Mouse (Mus musculus): ENCODE data around the gene Mrvi1. TPM values are rescaled to one million over a fixed set of nuclear protein-coding genes. Genes with fewer than 3 reads are reported as not detected.

Mrvi1 gene
- polyA plus RNA-seq, 1 experiment from 2014 or later = 0.61 TPM

DNA sequence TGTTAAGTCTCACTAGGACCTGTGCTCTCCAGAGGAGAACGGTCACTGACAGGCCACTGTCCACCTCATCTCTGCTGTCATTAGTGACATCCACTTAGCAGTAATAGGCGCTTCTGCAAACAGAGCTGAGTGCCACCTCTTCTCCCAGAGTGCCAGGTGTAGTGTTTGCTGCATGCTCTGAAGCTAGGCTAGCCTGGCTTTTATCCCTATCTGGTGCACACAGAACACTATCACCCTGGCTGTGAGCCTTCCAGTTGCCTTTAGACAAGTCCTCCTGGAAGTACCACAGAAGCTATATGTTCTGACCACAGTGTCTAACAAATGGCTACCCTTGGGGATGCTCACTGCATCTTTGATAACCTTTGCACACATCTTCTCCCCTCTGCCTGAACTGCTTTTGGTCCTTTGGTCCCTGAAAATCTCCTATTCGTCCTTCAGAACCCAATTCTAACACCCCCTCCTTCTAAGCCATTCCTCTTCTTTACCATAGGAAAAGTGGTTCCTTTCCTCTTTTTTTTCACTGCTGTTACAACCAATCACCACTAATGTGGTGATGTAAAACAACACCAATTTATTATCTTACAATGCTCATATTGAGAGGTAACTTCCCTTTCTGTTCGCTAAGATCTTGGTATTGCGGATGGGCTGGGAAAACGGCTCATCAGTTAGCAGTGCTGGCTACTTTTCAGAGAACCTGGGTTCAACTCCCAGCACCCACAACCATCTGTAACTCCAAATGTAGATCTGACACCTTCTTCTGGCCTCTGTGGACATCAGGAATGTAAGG lies 28.0 kb downstream of the Mrvi1 start:
- H3K9ac ChIP-seq (replicated peaks) = no peak overlapping the region
- H3K4me1 ChIP-seq (replicated peaks) = 0 out of 2 replicates have a peak, but pooled peaks cover 6% of the 10 kb centered on the region
- H3K4me3 ChIP-seq (replicated peaks) = no peak overlapping the region
- H3K9me3 ChIP-seq = no peaks in the 10 kb centered on the region
- no peak for ATAC-seq (ENCODE audit: insufficient number of reproducible peaks, insufficient read depth, low FRiP score, low TSS enrichment, low read depth)
- no peaks in the 10 kb centered on the region for H3K27me3 ChIP-seq
- 84% methylated on average over 6 of the region's 6 CpGs for WGBS
- H3K36me3 ChIP-seq = no peaks in the 10 kb centered on the region
- no peak overlapping the region for H3K27ac ChIP-seq
- no peak overlapping the region for H3K4me2 ChIP-seq

DNA sequence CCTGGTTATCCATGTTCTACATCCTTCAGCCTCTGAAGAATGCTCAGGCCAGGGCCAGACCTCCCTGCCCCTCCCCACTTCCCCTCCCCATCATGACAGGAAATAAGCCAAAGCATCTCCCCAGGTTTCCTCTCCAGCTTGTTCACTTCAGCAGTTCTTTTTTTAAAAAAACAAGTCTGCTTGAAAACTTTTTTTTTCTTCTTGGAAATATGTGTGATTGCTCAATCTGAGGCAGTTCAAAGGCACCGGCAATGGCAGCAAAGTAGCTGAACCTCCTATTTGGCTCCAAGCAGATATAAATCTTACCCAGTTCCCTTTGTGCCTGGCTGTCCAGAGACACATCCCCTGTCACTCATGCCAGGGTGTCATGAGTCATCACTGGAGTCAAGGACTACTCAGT lies 29.1 kb downstream of the Mrvi1 start:
- no peaks in the 10 kb centered on the region for H3K27me3 ChIP-seq
- no peaks in the 10 kb centered on the region for H3K9me3 ChIP-seq
- no peak overlapping the region for H3K9ac ChIP-seq (replicated peaks)
- no peak overlapping the region for H3K4me3 ChIP-seq (replicated peaks)
- no peak overlapping the region for H3K27ac ChIP-seq
- H3K4me2 ChIP-seq = no peak overlapping the region
- 71% methylated on average over 1 of the region's 1 CpGs for WGBS
- 0 out of 2 replicates have a peak, but pooled peaks cover 6% of the 10 kb centered on the region for H3K4me1 ChIP-seq (replicated peaks)
- no peak for ATAC-seq (ENCODE audit: insufficient number of reproducible peaks, insufficient read depth, low FRiP score, low TSS enrichment, low read depth)
- no peaks in the 10 kb centered on the region for H3K36me3 ChIP-seq

GRCm38 (mm10) chr7:110950621-110950925 lies 31.7 kb downstream of the Mrvi1 start:
- Histone ChIP-seq H3K9me3 (no peaks in the 10 kb centered on the region), H3K27ac (no peak overlapping the region), H3K9ac (replicated peaks) (no peak overlapping the region), H3K27me3 (no peaks in the 10 kb centered on the region), H3K4me2 (no peak overlapping the region), H3K36me3 (no peaks in the 10 kb centered on the region), H3K4me3 (replicated peaks) (no peak overlapping the region), H3K4me1 (replicated peaks) (0 out of 2 replicates have a peak, but pooled peaks cover 1% of the 10 kb centered on the region)
- no peak for ATAC-seq (ENCODE audit: insufficient number of reproducible peaks, insufficient read depth, low FRiP score, low TSS enrichment, low read depth)

GRCm38 (mm10) chr7:110949785-110950620 lies 32.3 kb downstream of the Mrvi1 start:
- H3K27me3 ChIP-seq = no peaks in the 10 kb centered on the region
- 62% methylated on average over 13 of the region's 13 CpGs for WGBS
- H3K9ac ChIP-seq (replicated peaks) = no peak overlapping the region
- no peak for ATAC-seq (ENCODE audit: insufficient number of reproducible peaks, insufficient read depth, low FRiP score, low TSS enrichment, low read depth)
- no peaks in the 10 kb centered on the region for H3K36me3 ChIP-seq
- H3K4me2 ChIP-seq = no peak overlapping the region
- H3K9me3 ChIP-seq = no peaks in the 10 kb centered on the region
- 0 out of 2 replicates have a peak, but pooled peaks cover 2% of the 10 kb centered on the region for H3K4me1 ChIP-seq (replicated peaks)
- H3K27ac ChIP-seq = no peak overlapping the region
- no peak overlapping the region for H3K4me3 ChIP-seq (replicated peaks)

DNA sequence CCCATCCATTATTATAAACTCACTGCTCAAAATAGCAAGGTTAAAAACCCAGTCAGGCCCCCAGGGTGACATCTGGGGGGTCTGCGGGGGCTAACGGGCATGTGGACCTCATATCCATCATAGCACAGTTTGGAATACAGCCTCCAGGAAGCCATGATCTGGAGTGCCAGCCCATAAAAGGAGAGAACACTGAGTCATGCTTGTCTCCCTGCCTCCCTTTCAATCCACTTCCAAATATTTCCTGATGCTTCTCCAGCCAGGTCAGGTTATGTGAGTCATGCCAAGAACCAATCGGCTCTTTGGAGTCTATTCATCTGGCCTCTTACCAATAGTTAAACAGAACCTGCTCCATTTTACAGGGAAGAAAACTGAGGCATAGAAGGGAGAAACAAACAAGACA lies 33.7 kb downstream of the Mrvi1 start:
- Histone ChIP-seq H3K4me3 (replicated peaks) (no peak overlapping the region), H3K9me3 (no peaks in the 10 kb centered on the region), H3K9ac (replicated peaks) (no peak overlapping the region), H3K4me2 (no peak overlapping the region), H3K36me3 (no peaks in the 10 kb centered on the region), H3K27me3 (no peaks in the 10 kb centered on the region), H3K4me1 (replicated peaks) (0 out of 2 replicates have a peak, but pooled peaks cover 2% of the 10 kb centered on the region), H3K27ac (no peak overlapping the region)
- 83% methylated on average over 3 of the region's 3 CpGs for WGBS
- ATAC-seq (ENCODE audit: insufficient number of reproducible peaks, insufficient read depth, low FRiP score, low TSS enrichment, low read depth) = no peak

- no peaks in the 10 kb centered on the region for H3K27me3 ChIP-seq
- no peak overlapping the region for H3K27ac ChIP-seq
- H3K4me1 ChIP-seq (replicated peaks) = 0 out of 2 replicates have a peak, but pooled peaks cover 2% of the 10 kb centered on the region
- no peak overlapping the region for H3K9ac ChIP-seq (replicated peaks)
- H3K4me2 ChIP-seq = no peak overlapping the region
- no peak overlapping the region for H3K4me3 ChIP-seq (replicated peaks)
- no peaks in the 10 kb centered on the region for H3K9me3 ChIP-seq
- WGBS = 93% methylated on average over 6 of the region's 6 CpGs
- ATAC-seq (ENCODE audit: insufficient number of reproducible peaks, insufficient read depth, low FRiP score, low TSS enrichment, low read depth) = no peak
- H3K36me3 ChIP-seq = no peaks in the 10 kb centered on the region
Measured at GRCm38 (mm10) chr7:110947616-110948015, 34.6 kb downstream of the Mrvi1 start.

DNA sequence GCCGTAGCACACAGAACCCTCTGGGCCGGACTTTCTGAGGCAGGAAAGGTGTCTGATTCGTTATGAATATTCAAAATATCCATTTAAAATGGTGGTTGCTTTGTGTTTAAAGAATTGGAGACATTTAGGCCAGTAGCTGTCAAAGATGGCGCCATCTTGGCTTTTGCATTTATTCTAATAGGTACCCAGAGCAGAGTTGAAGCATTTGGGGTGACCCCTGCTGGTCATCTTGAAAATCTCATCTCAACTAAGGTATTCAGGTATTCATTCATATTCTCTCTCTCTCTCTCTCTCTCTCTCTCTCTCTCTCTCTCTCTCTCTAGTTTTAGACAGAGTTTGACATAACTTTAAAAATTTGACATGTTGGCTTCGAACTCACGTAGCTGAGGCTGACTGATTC lies 35.5 kb downstream of the Mrvi1 start:
- Histone ChIP-seq H3K9me3 (no peaks in the 10 kb centered on the region), H3K4me1 (replicated peaks) (peaks cover 9% of the 10 kb centered on the region), H3K36me3 (no peaks in the 10 kb centered on the region), H3K27ac (no peak overlapping the region), H3K4me2 (no peak overlapping the region), H3K4me3 (replicated peaks) (no peak overlapping the region), H3K9ac (replicated peaks) (no peak overlapping the region), H3K27me3 (no peaks in the 10 kb centered on the region)
- 77% methylated on average over 6 of the region's 6 CpGs for WGBS
- no peak for ATAC-seq (ENCODE audit: insufficient number of reproducible peaks, insufficient read depth, low FRiP score, low TSS enrichment, low read depth)

- H3K36me3 ChIP-seq = no peaks in the 10 kb centered on the region
- no peak for ATAC-seq (ENCODE audit: insufficient number of reproducible peaks, insufficient read depth, low FRiP score, low TSS enrichment, low read depth)
- WGBS = 96% methylated on average over 5 of the region's 5 CpGs
Measured at GRCm38 (mm10) chr7:110944321-110944720, 37.9 kb downstream of the Mrvi1 start.

DNA sequence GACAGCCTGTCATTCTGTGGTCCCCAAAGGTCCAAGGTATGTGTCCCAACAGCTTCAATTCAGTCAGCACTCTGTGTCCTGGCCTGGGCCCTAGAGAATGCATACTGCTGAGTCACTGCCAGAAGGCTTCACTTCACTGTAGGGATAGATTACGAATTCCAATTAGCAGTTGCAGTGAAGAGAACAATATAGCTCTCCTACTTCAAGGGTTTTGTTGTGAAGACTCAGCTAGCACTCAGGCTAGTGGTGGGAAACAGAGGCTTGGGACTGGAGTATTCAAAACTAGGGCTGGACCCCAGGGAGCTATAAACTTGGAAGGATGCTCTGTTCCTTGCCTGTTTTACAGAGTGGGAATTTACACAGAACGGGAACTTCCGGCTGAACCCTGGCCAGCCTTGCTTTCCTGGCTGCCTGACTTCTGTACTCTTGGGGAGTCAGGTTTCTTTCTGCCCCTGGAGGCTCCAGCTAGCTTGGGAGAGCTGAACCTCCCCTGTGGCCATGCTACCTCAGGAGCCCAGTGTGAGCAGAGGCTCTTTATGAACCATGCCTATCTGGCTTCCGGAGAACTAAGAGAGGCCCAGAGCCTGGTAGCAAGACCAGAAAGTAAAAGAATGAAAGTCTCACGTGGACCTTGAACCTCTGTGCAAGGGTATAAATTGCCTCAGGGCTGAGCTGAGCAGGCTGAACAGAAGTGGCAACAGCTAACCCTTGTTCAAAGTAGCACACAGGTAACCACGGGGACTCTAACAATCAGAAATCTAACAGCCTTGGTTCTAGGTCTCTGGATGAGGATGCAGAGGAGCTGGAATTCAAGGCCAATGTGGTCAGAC lies 40.3 kb downstream of the Mrvi1 start:
- Histone ChIP-seq H3K4me3 (replicated peaks) (no peak overlapping the region), H3K9me3 (no peaks in the 10 kb centered on the region), H3K27me3 (no peaks in the 10 kb centered on the region), H3K27ac (peak overlapping the region; percentile 78), H3K9ac (replicated peaks) (no peak overlapping the region), H3K36me3 (no peaks in the 10 kb centered on the region), H3K4me1 (replicated peaks) (peaks cover 15% of the 10 kb centered on the region), H3K4me2 (no peak overlapping the region)
- WGBS = 37% methylated on average over 6 of the region's 6 CpGs
- ATAC-seq (ENCODE audit: insufficient number of reproducible peaks, insufficient read depth, low FRiP score, low TSS enrichment, low read depth) = peak; percentile 63; the same call in 1 of the 2 replicates

More at GRCm38 (mm10) chr7:110944321-110944720, 37.9 kb downstream of the Mrvi1 start:
- Histone ChIP-seq H3K27me3 (no peaks in the 10 kb centered on the region), H3K4me2 (no peak overlapping the region), H3K4me3 (replicated peaks) (no peak overlapping the region), H3K27ac (no peak overlapping the region), H3K9me3 (no peaks in the 10 kb centered on the region), H3K9ac (replicated peaks) (no peak overlapping the region), H3K4me1 (replicated peaks) (peaks cover 15% of the 10 kb centered on the region)

DNA sequence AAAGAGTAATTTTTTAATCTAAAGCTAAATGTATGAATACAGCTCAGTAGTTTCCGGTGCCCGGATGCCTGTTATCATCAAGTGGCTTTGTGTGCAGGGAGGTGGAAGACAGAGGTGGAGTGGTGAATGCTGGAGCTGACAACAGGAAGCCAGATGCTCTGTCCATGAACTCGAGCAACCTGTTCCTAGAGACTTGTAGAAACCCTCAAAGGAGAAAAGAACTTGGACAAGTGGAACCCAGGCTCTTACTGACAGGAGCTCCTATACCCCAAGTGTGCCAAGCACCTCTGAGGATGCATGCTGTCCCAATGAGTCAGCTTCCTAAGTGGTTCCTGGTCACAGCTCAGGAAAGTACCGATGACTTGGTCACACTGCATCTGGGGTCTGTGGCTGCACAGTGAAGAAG lies 41.1 kb downstream of the Mrvi1 start:
- WGBS = 86% methylated on average over 4 of the region's 4 CpGs
- peak overlapping the region; percentile 78; the same call in 1 of the 2 replicates for H3K27ac ChIP-seq

More for the DNA sequence above, 41.1 kb downstream of the Mrvi1 start:
- ATAC-seq (ENCODE audit: insufficient number of reproducible peaks, insufficient read depth, low FRiP score, low TSS enrichment, low read depth) = no peak
- H3K9me3 ChIP-seq = no peaks in the 10 kb centered on the region
- no peak overlapping the region for H3K4me2 ChIP-seq
- H3K4me1 ChIP-seq (replicated peaks) = peaks cover 15% of the 10 kb centered on the region
- no peaks in the 10 kb centered on the region for H3K27me3 ChIP-seq
- no peak overlapping the region for H3K9ac ChIP-seq (replicated peaks)
- H3K36me3 ChIP-seq = no peaks in the 10 kb centered on the region
- H3K4me3 ChIP-seq (replicated peaks) = no peak overlapping the region
